Mouse (Mus musculus) neural tube, embryonic 14.5 days (tissue): ENCODE measurements around the gene Rbm18. TPM values are rescaled to one million over a fixed set of nuclear protein-coding genes. Genes with fewer than 3 reads are reported as not detected.
A peak's percentile ranks its signal among the peaks of the same experiment; 100 is the strongest.
"Not testable (repeated sequence)": the region's sequence is repeated elsewhere in the genome, so short reads cannot be mapped to it uniquely, and the experiment has no call there.

Source experiments
- ATAC-seq: fragments of 200-750 bp; cut with Nextera tagmentation; 2 replicates; pipeline ENCODE4 v1.8.0; 2017; ENCODE audit warnings: low read depth, mild to moderate bottlenecking, moderate TSS enrichment, moderate library complexity
- H3K27ac ChIP-seq: fragments of 300-500 bp; sonication (generic); 2 replicates; pipeline ENCODE4 v1.5.1; 2014; ENCODE audit warnings: low read depth, mild to moderate bottlenecking, control low read depth, low read length, moderate library complexity, mixed read lengths
- H3K27me3 ChIP-seq: fragments of 300-500 bp; sonication (generic); 2 replicates; pipeline ENCODE4 v1.6.1; 2014; ENCODE audit warnings: low read length; ENCODE audit not compliant: control insufficient read depth, insufficient read depth
- H3K36me3 ChIP-seq: fragments of 300-500 bp; sonication (generic); 2 replicates; pipeline ENCODE4 v1.6.1; 2014; ENCODE audit warnings: low read length, mixed read lengths; ENCODE audit not compliant: control insufficient read depth, insufficient read depth
- H3K4me1 ChIP-seq: fragments of 300-500 bp; sonication (generic); 2 replicates; pipeline ENCODE4 v1.6.1; 2014; ENCODE audit warnings: low read length; ENCODE audit not compliant: control insufficient read depth, insufficient read depth
- H3K4me2 ChIP-seq: fragments of 300-500 bp; sonication (generic); 2 replicates; pipeline ENCODE4 v1.6.1; 2014; ENCODE audit warnings: mild to moderate bottlenecking, low read depth, low read length, control low read depth
- H3K4me3 ChIP-seq: fragments of 300-500 bp; sonication (generic); 2 replicates; pipeline ENCODE4 v1.5.1; 2014; ENCODE audit warnings: low read depth, low read length, control low read depth, mixed read lengths
- H3K9ac ChIP-seq: fragments of 300-500 bp; sonication (generic); replicated peaks from 2 replicates; pipeline ENCODE4 v1.6.1; 2014; ENCODE audit warnings: low read depth, mild to moderate bottlenecking, control low read depth, low read length, mixed read lengths
- H3K9me3 ChIP-seq: fragments of 300-500 bp; sonication (generic); 2 replicates; pipeline ENCODE4 v1.6.1; 2016; ENCODE audit warnings: low read length; ENCODE audit not compliant: control insufficient read depth
- WGBS: fragments of 180-500 bp; shearing (Covaris S2); extraction: QIAGEN DNeasy Blood & Tissue Kit; methylation state at CpG from one replicate; pipeline ENCODE4 v1.1.7; 2014; 5-methylcytosine and 5-hydroxymethylcytosine counted together
- polyA plus RNA-seq: library from polyadenylated mRNA; unstranded; fragments of >200 nt; fragmentation: Nextera tagmentation; extraction: Ambion mirVana; gene quantifications from 2 replicates; pipeline ENCODE4 v1.2.1, GENCODE M21; 2014

Rbm18 gene
- polyA plus RNA-seq = 138 and 145 TPM in 2 replicates

GRCm38 (mm10) chr2:36136300-36136941 lies at the start of gene Rbm18, which contains the start of gene Mrrf:
TSS of gene Rbm18 (minus strand) at chr2:36136773.
TSS of gene Mrrf (plus strand) at chr2:36136389.
- H3K9ac ChIP-seq = peak within 1 kb of the TSS; percentile 67
- peak; percentile 99 for ATAC-seq
- under 1% methylated on average over 50 of the region's 50 CpGs for WGBS

GRCm38 (mm10) chr2:36184876-36185275 lies 48.3 kb upstream of the Rbm18 start:
- Histone ChIP-seq H3K27ac (no peak overlapping the region), H3K4me1 (no peaks in the 10 kb centered on the region), H3K9ac (no peak overlapping the region), H3K4me3 (no peak overlapping the region), H3K36me3 (no peaks in the 10 kb centered on the region), H3K27me3 (no peaks in the 10 kb centered on the region), H3K4me2 (no peak overlapping the region), H3K9me3 (no peaks in the 10 kb centered on the region)
- 89% methylated on average over 6 of the region's 6 CpGs for WGBS
- no peak for ATAC-seq

More at GRCm38 (mm10) chr2:36136300-36136941, at the start of gene Rbm18, which contains the start of gene Mrrf:
- Histone ChIP-seq H3K4me3 (peak within 1 kb of the TSS; percentile 66), H3K36me3 (peaks cover 11% of the 10 kb centered on the region), H3K4me1 (peaks cover 6% of the 10 kb centered on the region; the same call in 1 of the 2 replicates), H3K27me3 (no peaks in the 10 kb centered on the region), H3K9me3 (no peaks in the 10 kb centered on the region), H3K4me2 (peak within 1 kb of the TSS; percentile 79), H3K27ac (peak within 1 kb of the TSS; percentile 74)

GRCm38 (mm10) chr2:36184192-36184591 lies 47.6 kb upstream of the Rbm18 start:
- ATAC-seq = no peak
- H3K4me1 ChIP-seq = no peaks in the 10 kb centered on the region
- no peak overlapping the region for H3K4me3 ChIP-seq
- 90% methylated on average over 2 of the region's 2 CpGs for WGBS
- no peak overlapping the region for H3K27ac ChIP-seq
- H3K9me3 ChIP-seq = no peaks in the 10 kb centered on the region
- no peak overlapping the region for H3K9ac ChIP-seq
- no peaks in the 10 kb centered on the region for H3K36me3 ChIP-seq
- H3K4me2 ChIP-seq = no peak overlapping the region
- H3K27me3 ChIP-seq = no peaks in the 10 kb centered on the region

- 79% methylated on average over 2 of the region's 2 CpGs for WGBS
- H3K27me3 ChIP-seq = no peaks in the 10 kb centered on the region
- no peak overlapping the region for H3K27ac ChIP-seq
- no peak overlapping the region for H3K4me3 ChIP-seq
- no peak for ATAC-seq
- no peaks in the 10 kb centered on the region for H3K36me3 ChIP-seq
- H3K9ac ChIP-seq = no peak overlapping the region
- no peak overlapping the region for H3K4me2 ChIP-seq
- H3K9me3 ChIP-seq = no peaks in the 10 kb centered on the region
- H3K4me1 ChIP-seq = no peaks in the 10 kb centered on the region
These were observed 46.7 kb upstream of the Rbm18 start for GRCm38 (mm10) chr2:36183278-36183677.

- not testable (repeated sequence) for H3K9me3 ChIP-seq, ATAC-seq, H3K9ac ChIP-seq, H3K27me3 ChIP-seq, H3K4me3 ChIP-seq, H3K4me1 ChIP-seq, H3K4me2 ChIP-seq, H3K27ac ChIP-seq, H3K36me3 ChIP-seq
- WGBS = 85% methylated on average over 4 of the region's 4 CpGs
These were observed 45.2 kb upstream of the Rbm18 start for GRCm38 (mm10) chr2:36181587-36182368.

GRCm38 (mm10) chr2:36179487-36179886 lies 42.9 kb upstream of the Rbm18 start:
- H3K36me3 ChIP-seq = peaks cover 5% of the 10 kb centered on the region; the same call in 1 of the 2 replicates
- no peak overlapping the region for H3K27ac ChIP-seq
- no peaks in the 10 kb centered on the region for H3K27me3 ChIP-seq
- H3K9me3 ChIP-seq = no peaks in the 10 kb centered on the region
- H3K4me3 ChIP-seq = no peak overlapping the region
- no peaks in the 10 kb centered on the region for H3K4me1 ChIP-seq
- no peak for ATAC-seq
- H3K9ac ChIP-seq = no peak overlapping the region
- 82% methylated on average over 3 of the region's 3 CpGs for WGBS
- H3K4me2 ChIP-seq = no peak overlapping the region

- ATAC-seq = no peak
- Histone ChIP-seq H3K4me2 (no peak overlapping the region), H3K27me3 (no peaks in the 10 kb centered on the region), H3K4me1 (no peaks in the 10 kb centered on the region), H3K4me3 (no peak overlapping the region), H3K9me3 (no peaks in the 10 kb centered on the region), H3K36me3 (peaks cover 4% of the 10 kb centered on the region; the same call in 1 of the 2 replicates), H3K9ac (no peak overlapping the region), H3K27ac (no peak overlapping the region)
- 81% methylated on average over 3 of the region's 3 CpGs for WGBS
These were observed 36.0 kb upstream of the Rbm18 start for GRCm38 (mm10) chr2:36172574-36172973.

- 66% methylated on average over 4 of the region's 4 CpGs for WGBS
- Histone ChIP-seq H3K4me3 (no peak overlapping the region), H3K9ac (no peak overlapping the region), H3K36me3 (peaks cover under 1% of the 10 kb centered on the region; the same call in 1 of the 2 replicates), H3K9me3 (no peaks in the 10 kb centered on the region), H3K4me2 (no peak overlapping the region), H3K27ac (no peak overlapping the region), H3K27me3 (no peaks in the 10 kb centered on the region), H3K4me1 (no peaks in the 10 kb centered on the region)
- ATAC-seq = no peak
These were observed 35.6 kb upstream of the Rbm18 start for GRCm38 (mm10) chr2:36172136-36172535.

- H3K4me3 ChIP-seq = no peak overlapping the region
- no peaks in the 10 kb centered on the region for H3K27me3 ChIP-seq
- no peaks in the 10 kb centered on the region for H3K36me3 ChIP-seq
- no peak overlapping the region for H3K27ac ChIP-seq
- H3K9me3 ChIP-seq = no peaks in the 10 kb centered on the region
- no peak for ATAC-seq
- no peaks in the 10 kb centered on the region for H3K4me1 ChIP-seq
- H3K9ac ChIP-seq = no peak overlapping the region
- WGBS = 88% methylated on average over 4 of the region's 4 CpGs
- no peak overlapping the region for H3K4me2 ChIP-seq
These were observed 32.6 kb upstream of the Rbm18 start for GRCm38 (mm10) chr2:36169176-36169575.
